Mouse (Mus musculus) heart, adult 9 months (tissue): ENCODE results near the gene Ankrd63.

Experiments used
- DNase-seq, 2 experiments: peaks; one replicate each; pipeline ENCODE4 v3.0.0; 2022; ENCODE audit warnings: low spot score in 2 of 2

Gene Ankrd63

GRCm38 (mm10) chr2:118693370-118693966, 10.3 kb downstream of the Ankrd63 start:
- DNase-seq = no peak

- DNase-seq = no peak
Observed at GRCm38 (mm10) chr2:118689875-118690274, 13.9 kb downstream of the Ankrd63 start.

GRCm38 (mm10) chr2:118687791-118688190, 16.0 kb downstream of the Ankrd63 start:
- no peak for DNase-seq

GRCm38 (mm10) chr2:118686693-118687092, 17.1 kb downstream of the Ankrd63 start:
- no peak for DNase-seq

GRCm38 (mm10) chr2:118685088-118685487, 18.7 kb downstream of the Ankrd63 start:
- no peak for DNase-seq

- no peak for DNase-seq
Observed at GRCm38 (mm10) chr2:118682544-118683260, 21.1 kb downstream of the Ankrd63 start.

- no peak for DNase-seq
Observed at GRCm38 (mm10) chr2:118680926-118681325, 22.8 kb downstream of the Ankrd63 start.

- DNase-seq = no peak
Observed at GRCm38 (mm10) chr2:118679577-118679976, 24.2 kb downstream of the Ankrd63 start.

GRCm38 (mm10) chr2:118677817-118678216, 25.9 kb downstream of the Ankrd63 start:
- DNase-seq = no peak

- DNase-seq = no peak
Observed at GRCm38 (mm10) chr2:118676839-118677741, 26.7 kb downstream of the Ankrd63 start.

- no peak for DNase-seq
Observed at GRCm38 (mm10) chr2:118674500-118674899, 29.3 kb downstream of the Ankrd63 start.

GRCm38 (mm10) chr2:118673686-118674465, 29.9 kb downstream of the Ankrd63 start:
- no peak for DNase-seq

- DNase-seq = no peak
Observed at GRCm38 (mm10) chr2:118671728-118672127, 32.0 kb downstream of the Ankrd63 start.

GRCm38 (mm10) chr2:118669785-118670184, 34.0 kb downstream of the Ankrd63 start:
- peak in 1 of 2 experiments; percentile 29 for DNase-seq

- DNase-seq = no peak
Observed at GRCm38 (mm10) chr2:118669245-118669644, 34.5 kb downstream of the Ankrd63 start.

GRCm38 (mm10) chr2:118667181-118667580, 36.6 kb downstream of the Ankrd63 start:
- no peak for DNase-seq

- DNase-seq = no peak
Observed at GRCm38 (mm10) chr2:118665616-118666015, 38.1 kb downstream of the Ankrd63 start.

- no peak for DNase-seq
Observed at GRCm38 (mm10) chr2:118664975-118665516, 38.7 kb downstream of the Ankrd63 start.

GRCm38 (mm10) chr2:118663804-118664766, 39.7 kb downstream of the Ankrd63 start:
- DNase-seq = peak; percentile 38 to 56
